Mouse (Mus musculus) heart, adult 2 months (tissue): Measurements from ENCODE around the gene Kif18b. TPM values are rescaled to one million over a fixed set of nuclear protein-coding genes. Genes with fewer than 3 reads are reported as not detected.

Experiments used
- DNase-seq, 2 experiments: peaks; one replicate each; pipeline ENCODE4 v3.0.0; 2021
- H3K27ac ChIP-seq: fragments of 200-600 bp; 2 replicates; pipeline ENCODE4 v1.8.1; 2022
- H3K27me3 ChIP-seq: fragments of 200-500 bp; 2 replicates; pipeline ENCODE4 v1.6.1; 2012; ENCODE audit warnings: mild to moderate bottlenecking, low read length, inconsistent platforms, mixed read lengths; ENCODE audit not compliant: control insufficient read depth, insufficient read depth
- H3K36me3 ChIP-seq: fragments of 200-500 bp; 2 replicates; pipeline ENCODE4 v1.6.1; 2012; ENCODE audit warnings: low read length, inconsistent platforms; ENCODE audit not compliant: control insufficient read depth, insufficient read depth
- H3K4me1 ChIP-seq: fragments of 200-500 bp; 2 replicates; pipeline ENCODE4 v1.6.1; 2011; ENCODE audit warnings: low read length; ENCODE audit not compliant: control insufficient read depth, insufficient read depth
- H3K4me3 ChIP-seq: fragments of 200-600 bp; 2 replicates; pipeline ENCODE4 v1.8.1; 2022
- H3K79me2 ChIP-seq: fragments of 200-500 bp; replicated peaks from 2 replicates; pipeline ENCODE4 v1.6.1; 2012; ENCODE audit warnings: mild to moderate bottlenecking, inconsistent platforms, low read length, moderate library complexity, mixed read lengths; ENCODE audit not compliant: control insufficient read depth, insufficient read depth
- H3K9ac ChIP-seq: fragments of 200-500 bp; 2 replicates; pipeline ENCODE4 v1.6.1; 2012; ENCODE audit warnings: low read depth, mild to moderate bottlenecking, control low read depth, inconsistent platforms, low read length, mixed read lengths
- CTCF ChIP-seq: fragments of 200-600 bp; IDR thresholded peaks from 2 replicates; pipeline ENCODE4 v1.8.1; 2022; ENCODE audit warnings: antibody characterized with exemption, mild to moderate bottlenecking, moderate library complexity
- EP300 ChIP-seq: fragments of 200-500 bp; IDR thresholded peaks from 2 replicates; pipeline ENCODE4 v1.6.1; 2011; ENCODE audit warnings: low read depth, low read length, control low read depth; ENCODE audit not compliant: insufficient read depth
- POLR2A ChIP-seq: fragments of 200-500 bp; IDR thresholded peaks from 2 replicates; pipeline ENCODE4 v1.6.1; 2011; ENCODE audit warnings: mild to moderate bottlenecking, low read depth, low read length, control low read depth; ENCODE audit not compliant: insufficient read depth
- WGBS: fragments of 180-500 bp; shearing (Covaris S2); methylation state at CpG from one replicate; pipeline ENCODE4 v1.1.7; 2018; 5-methylcytosine and 5-hydroxymethylcytosine counted together
- intact Hi-C: fragments of 180-260 bp; cut with DNase I; formaldehyde crosslinking; loops from one replicate; pipeline ENCODE4 v1.15.1; 2025
- polyA plus RNA-seq: library from polyadenylated mRNA; depleted of rRNA; stranded (reverse); fragments of >200 nt; gene quantifications from 2 replicates; pipeline ENCODE4 v1.2.3, GENCODE M21; 2012; rRNA removed
- total RNA-seq, 2 experiments: library from RNA; stranded (reverse); gene quantifications; 2 replicates each; pipeline ENCODE4 v1.2.3; 2021

The Kif18b gene
- total and polyA plus RNA-seq, 3 experiments = 0.10 to 0.32 (median 0.18) TPM

DNA sequence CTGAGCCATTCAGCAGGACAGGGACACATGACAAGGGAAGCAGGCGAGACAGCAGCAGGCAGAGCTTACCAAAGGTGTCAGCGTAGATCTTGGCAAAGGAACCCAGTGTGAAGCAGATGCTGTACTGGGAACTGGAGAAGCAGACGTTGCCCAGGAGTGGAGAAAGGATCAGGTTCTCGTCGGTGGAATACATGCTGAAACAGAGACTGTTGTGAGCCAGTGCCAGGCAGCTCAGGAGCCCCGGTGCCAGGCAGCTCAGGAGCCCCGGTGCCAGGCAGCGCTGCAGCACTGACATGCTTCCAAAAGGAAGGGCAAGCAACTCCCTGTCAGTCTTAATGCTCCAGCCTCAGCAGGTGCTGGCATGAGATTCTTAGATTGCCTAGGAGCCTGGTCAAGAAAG is 65.0 kb downstream of the Kif18b start:
- H3K36me3 ChIP-seq = no peaks in the 10 kb centered on the region
- DNase-seq = no peak
- H3K9ac ChIP-seq = no peak overlapping the region
- H3K27ac ChIP-seq = no peak overlapping the region
- WGBS = 93% methylated on average over 8 of the region's 8 CpGs
- TF ChIP-seq POLR2A (no peak), EP300 (no peak), CTCF (no peak)
- no peaks in the 10 kb centered on the region for H3K4me1 ChIP-seq
- no peaks in the 10 kb centered on the region for H3K27me3 ChIP-seq
- no peaks in the 10 kb centered on the region for H3K79me2 ChIP-seq
- intact Hi-C loops = no loop called here
- H3K4me3 ChIP-seq = no peak overlapping the region

DNA sequence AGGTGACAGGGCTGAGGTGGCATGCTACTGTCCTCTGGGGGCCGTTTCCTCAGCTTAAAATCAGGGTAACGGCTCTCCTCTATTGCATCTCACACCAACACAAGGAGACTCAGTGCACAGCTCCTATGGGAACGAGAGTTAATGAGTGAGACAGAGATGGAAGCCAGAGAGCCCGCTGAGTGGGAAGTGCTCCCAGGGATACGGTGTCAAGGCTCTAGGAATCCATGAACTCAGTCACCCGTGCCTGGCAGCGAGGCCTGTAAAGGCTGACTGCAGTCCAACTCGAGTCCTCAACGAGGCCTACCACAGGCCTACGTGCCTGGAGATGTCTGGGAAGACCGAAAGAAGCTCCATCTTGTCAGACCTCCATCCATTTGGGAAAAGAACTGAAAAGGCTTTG is 66.0 kb downstream of the Kif18b start:
- TF ChIP-seq POLR2A = no peak
- Histone ChIP-seq H3K27me3 (no peaks in the 10 kb centered on the region), H3K9ac (no peak overlapping the region), H3K4me1 (no peaks in the 10 kb centered on the region), H3K27ac (no peak overlapping the region), H3K79me2 (no peaks in the 10 kb centered on the region), H3K4me3 (no peak overlapping the region), H3K36me3 (no peaks in the 10 kb centered on the region)
- DNase-seq = no peak
- 95% methylated on average over 11 of the region's 11 CpGs for WGBS
- intact Hi-C loops = no loop called here

DNA sequence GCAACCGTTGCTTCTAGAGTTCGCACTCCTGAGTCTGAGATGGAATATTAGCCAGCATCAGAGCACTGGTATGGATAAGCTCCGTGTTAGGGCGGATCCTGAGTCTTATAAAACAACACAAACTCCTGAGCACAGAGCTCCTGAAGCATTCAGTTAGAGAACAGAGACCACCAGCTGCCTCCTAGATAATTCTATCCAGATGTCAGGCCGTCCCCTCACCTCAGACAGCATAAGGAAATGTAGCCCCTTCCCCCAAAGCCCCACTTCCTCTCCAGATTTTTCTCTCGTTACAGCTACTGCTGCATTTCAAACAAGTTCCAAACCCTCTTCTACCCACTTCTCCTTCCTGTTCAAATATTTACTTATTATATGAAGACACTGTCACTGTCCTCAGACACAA is 69.0 kb downstream of the Kif18b start:
- TF ChIP-seq CTCF (no peak), POLR2A (no peak), EP300 (no peak)
- no peak for DNase-seq
- intact Hi-C loops = no loop called here
- H3K27ac ChIP-seq = no peak overlapping the region
- H3K36me3 ChIP-seq = no peaks in the 10 kb centered on the region
- 85% methylated on average over 6 of the region's 6 CpGs for WGBS
- no peak overlapping the region for H3K4me3 ChIP-seq
- no peaks in the 10 kb centered on the region for H3K79me2 ChIP-seq
- no peaks in the 10 kb centered on the region for H3K4me1 ChIP-seq
- no peak overlapping the region for H3K9ac ChIP-seq
- no peaks in the 10 kb centered on the region for H3K27me3 ChIP-seq

Other genes with a start within 250 kb of the Kif18b start
- 10 to 100 TPM; 21.0 to 22.8 TPM for gene Ccdc43, start 227.3 kb downstream of the Kif18b start, total RNA-seq
- gene Ccdc43, start 227.3 kb downstream of the Kif18b start, polyA plus RNA-seq = 6.8 and 12.2 TPM in 2 replicates
- 1 to 10 TPM; 3.4 to 4.9 TPM for gene Adam11, start 163.7 kb downstream of the Kif18b start, total RNA-seq
- 10.1 and 12.5 TPM in 2 replicates for gene Adam11, start 163.7 kb downstream of the Kif18b start, polyA plus RNA-seq
- gene Gjc1, start 105.4 kb downstream of the Kif18b start, total RNA-seq = 10 to 100 TPM; 19.4 to 23.4 TPM
- gene Gjc1, start 105.4 kb downstream of the Kif18b start, polyA plus RNA-seq = 12.9 and 26.4 TPM in 2 replicates
- gene Higd1b, start 89.3 kb downstream of the Kif18b start, total RNA-seq = 10 to 100 TPM; 11.0 to 12.2 TPM
- gene Higd1b, start 89.3 kb downstream of the Kif18b start, polyA plus RNA-seq = 15.2 and 21.6 TPM in 2 replicates
- 10 to 100 TPM; 36.0 to 37.4 TPM for gene Eftud2, start 44.1 kb downstream of the Kif18b start, total RNA-seq
- 44.9 and 62.6 TPM in 2 replicates for gene Eftud2, start 44.1 kb downstream of the Kif18b start, polyA plus RNA-seq
- not detected for gene Ccdc103, start 43.9 kb downstream of the Kif18b start, total RNA-seq
- 0.18 and 0.20 TPM in 2 replicates for gene Ccdc103, start 43.9 kb downstream of the Kif18b start, polyA plus RNA-seq
- gene Fam187a, start 40.0 kb downstream of the Kif18b start, total RNA-seq = not detected
- gene Fam187a, start 40.0 kb downstream of the Kif18b start, polyA plus RNA-seq = not detected in 2 replicates
- gene Gfap, start 24.2 kb downstream of the Kif18b start, total RNA-seq = under 1 TPM; 0.08 to 0.30 TPM
- 0.18 TPM in 2 replicates for gene Gfap, start 24.2 kb downstream of the Kif18b start, polyA plus RNA-seq
- gene C1ql1, start 21.6 kb upstream of the Kif18b start, total RNA-seq = not detected
- gene C1ql1, start 21.6 kb upstream of the Kif18b start, polyA plus RNA-seq = 0.10 TPM in 1 of 2 replicates, not detected in the other
- 10 to 100 TPM; 60.5 to 67.2 TPM for gene Nmt1, start 103.1 kb upstream of the Kif18b start, total RNA-seq
- 37.1 and 55.3 TPM in 2 replicates for gene Nmt1, start 103.1 kb upstream of the Kif18b start, polyA plus RNA-seq
- 10 to 100 TPM; 69.3 to 75.0 TPM for gene Dcakd, start 103.2 kb upstream of the Kif18b start, total RNA-seq
- gene Dcakd, start 103.2 kb upstream of the Kif18b start, polyA plus RNA-seq = 122 and 139 TPM in 2 replicates
- 10 to 100 TPM; 13.7 to 14.0 TPM for gene Plcd3, start 176.5 kb upstream of the Kif18b start, total RNA-seq
- 20.6 and 22.3 TPM in 2 replicates for gene Plcd3, start 176.5 kb upstream of the Kif18b start, polyA plus RNA-seq
- 10 to 100 TPM; 27.8 to 38.1 TPM for gene Acbd4, start 176.6 kb upstream of the Kif18b start, total RNA-seq
- 27.5 and 27.8 TPM in 2 replicates for gene Acbd4, start 176.6 kb upstream of the Kif18b start, polyA plus RNA-seq
- 10 to 100 TPM; 18.2 to 19.3 TPM for gene Hexim1, start 191.1 kb upstream of the Kif18b start, total RNA-seq
- gene Hexim1, start 191.1 kb upstream of the Kif18b start, polyA plus RNA-seq = 7.8 and 9.0 TPM in 2 replicates
- 1 to 10 TPM; 1.3 to 1.9 TPM for gene Hexim2, start 207.3 kb upstream of the Kif18b start, total RNA-seq
- gene Hexim2, start 207.3 kb upstream of the Kif18b start, polyA plus RNA-seq = 2.6 and 2.9 TPM in 2 replicates
- 10 to 100 TPM; 12.1 to 14.5 TPM for gene Fmnl1, start 246.0 kb upstream of the Kif18b start, total RNA-seq
- 12.8 and 14.2 TPM in 2 replicates for gene Fmnl1, start 246.0 kb upstream of the Kif18b start, polyA plus RNA-seq